Mouse (Mus musculus) stomach, postnatal 0 days (tissue): ENCODE data around the gene Ubc.

Experiments
- CTCF ChIP-seq: IDR thresholded peaks from 2 replicates; pipeline ENCODE4 v1.5.1; 2016; ENCODE audit warnings: antibody characterized with exemption, low read depth, mild to moderate bottlenecking, moderate library complexity
- EP300 ChIP-seq: optimal IDR thresholded peaks from 2 replicates; pipeline ENCODE3; 2016; ENCODE audit warnings: antibody characterized with exemption

GRCm38 (mm10) chr5:125363894-125364293, 26.1 kb downstream of the Ubc start:
- no peak for TF ChIP-seq CTCF
- TF ChIP-seq EP300: no peak
